Mouse (Mus musculus) adrenal gland, adult (tissue): ENCODE results near the gene Tigd3.

Experiments used
- DNase-seq, 2 experiments: peaks; one replicate each; pipeline ENCODE4 v3.0.0; 2022 to 2023; ENCODE audit warnings: low spot score in 1 of 2; ENCODE audit not compliant: inconsistent age in 2 of 2

Gene Tigd3

GRCm38 (mm10) chr19:5878362-5878722 lies 15.6 kb downstream of the Tigd3 start:
- peak in 1 of 2 experiments; percentile 88 for DNase-seq

GRCm38 (mm10) chr19:5877618-5878361 lies 16.2 kb downstream of the Tigd3 start, which contains the start of gene Slc25a45:
TSS of gene Slc25a45 (plus strand) at chr19:5877808.
- peak; percentile 89 to 96 for DNase-seq

DNA sequence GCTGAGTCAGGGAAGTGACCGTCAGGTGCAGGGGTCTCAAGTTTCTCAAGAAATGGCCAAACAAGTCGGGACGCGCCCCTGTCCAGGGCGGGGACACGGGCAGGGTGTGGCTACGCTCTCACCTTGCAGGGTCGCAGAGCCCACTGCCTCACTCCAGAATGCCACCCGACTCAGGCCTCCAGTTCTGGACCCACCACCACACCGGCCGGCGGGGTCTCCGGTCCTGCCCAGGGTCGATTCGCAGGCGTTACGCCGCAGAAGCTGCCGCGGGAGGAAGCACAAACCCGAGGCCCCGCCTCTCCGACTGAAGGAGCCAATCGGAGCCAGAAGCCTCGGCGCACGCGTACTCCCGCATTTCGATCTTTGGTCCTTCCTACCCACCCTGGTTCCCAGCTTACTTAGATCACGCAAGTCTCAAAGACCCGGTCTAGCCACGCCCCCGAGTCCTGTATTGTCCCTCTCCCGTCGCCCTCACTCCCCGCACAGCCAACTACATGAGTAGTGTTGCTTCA lies 18.9 kb downstream of the Tigd3 start, which contains the start of gene Frmd8:
Gene Frmd8 (minus strand): TSS at position 306 of the 512 bp plus-strand sequence.
- DNase-seq = peak; percentile 95 to 98

GRCm38 (mm10) chr19:5874391-5874968 lies 19.5 kb downstream of the Tigd3 start:
- peak in 1 of 2 experiments; percentile 61 for DNase-seq

GRCm38 (mm10) chr19:5872931-5873556 lies 20.9 kb downstream of the Tigd3 start:
- DNase-seq = no peak

DNA sequence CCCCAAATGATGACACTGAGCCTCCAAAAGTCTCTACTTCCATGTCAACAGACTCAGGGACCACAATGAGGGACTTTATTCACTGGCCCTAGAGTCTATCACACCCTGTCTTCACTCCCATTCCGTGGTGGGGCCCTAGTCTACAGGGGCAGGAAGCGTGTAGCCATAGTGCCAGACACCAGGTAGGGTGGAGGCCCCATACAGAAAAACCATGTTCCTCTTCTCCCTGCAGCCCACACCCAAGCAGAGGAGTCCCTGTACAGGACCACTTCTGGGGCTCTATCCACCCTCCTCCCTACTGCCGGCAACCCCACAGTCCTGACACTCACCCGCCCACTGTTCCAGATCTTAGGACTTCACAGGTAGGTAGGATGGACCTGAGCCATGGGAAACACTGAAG lies 21.4 kb downstream of the Tigd3 start:
- peak in 1 of 2 experiments; percentile 33 for DNase-seq

DNA sequence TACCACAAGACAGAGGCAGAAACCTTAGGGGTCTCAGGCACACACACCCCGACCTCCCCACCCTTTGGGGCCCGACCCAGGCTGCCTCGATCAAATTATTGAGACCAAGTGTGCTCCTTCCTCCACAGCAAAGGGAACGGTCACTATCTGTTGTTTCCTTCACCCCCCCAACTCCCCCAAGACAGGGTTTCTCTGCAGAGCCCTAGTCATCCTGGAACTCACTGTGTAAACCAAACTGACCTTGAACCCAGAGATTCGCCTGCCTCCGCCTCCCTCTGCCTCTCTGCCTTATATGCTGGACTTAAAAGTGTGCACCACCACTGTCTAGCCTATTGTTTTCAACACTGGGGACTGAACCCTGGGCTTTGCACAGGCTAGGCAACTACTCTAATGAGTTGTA lies 22.3 kb downstream of the Tigd3 start:
- DNase-seq = peak in 1 of 2 experiments; percentile 37

GRCm38 (mm10) chr19:5871273-5871672 lies 22.7 kb downstream of the Tigd3 start:
- DNase-seq = peak; percentile 27 to 38

- DNase-seq = peak; percentile 66 to 86
Observed at GRCm38 (mm10) chr19:5868096-5868495, 25.9 kb downstream of the Tigd3 start.

GRCm38 (mm10) chr19:5864710-5865398 lies 29.1 kb downstream of the Tigd3 start:
- peak in 1 of 2 experiments; percentile 26 for DNase-seq

- peak; percentile 58 to 80 for DNase-seq
Observed at GRCm38 (mm10) chr19:5863776-5864175, 30.2 kb downstream of the Tigd3 start.

GRCm38 (mm10) chr19:5862335-5863085 lies 31.4 kb downstream of the Tigd3 start:
- peak in 1 of 2 experiments; percentile 31 for DNase-seq

DNA sequence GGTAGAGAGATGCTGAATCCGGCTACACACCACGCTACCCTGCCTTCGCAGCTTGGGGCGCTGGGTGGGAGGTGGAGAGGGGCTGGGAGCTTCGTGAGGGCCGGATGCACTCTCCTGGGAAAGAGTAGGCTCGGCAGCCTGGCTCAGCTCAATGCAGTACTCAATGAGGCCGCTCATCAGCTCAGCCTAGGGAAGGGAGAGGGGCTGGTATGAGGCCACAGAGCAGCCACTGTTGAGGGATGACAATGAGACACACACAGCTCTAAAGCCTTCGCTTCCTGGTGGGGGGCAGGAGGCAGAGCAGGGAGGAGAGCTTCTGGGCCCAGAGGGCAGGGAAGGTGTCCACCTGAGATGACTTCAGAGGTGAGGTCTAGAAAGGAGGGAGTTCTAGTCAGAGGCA lies 37.3 kb downstream of the Tigd3 start:
- peak in 1 of 2 experiments; percentile 17 for DNase-seq

- no peak for DNase-seq
Observed at GRCm38 (mm10) chr19:5852035-5852722, 41.8 kb downstream of the Tigd3 start.

- DNase-seq = peak; percentile 71 to 82
Observed at GRCm38 (mm10) chr19:5851481-5851971, 42.4 kb downstream of the Tigd3 start.

DNA sequence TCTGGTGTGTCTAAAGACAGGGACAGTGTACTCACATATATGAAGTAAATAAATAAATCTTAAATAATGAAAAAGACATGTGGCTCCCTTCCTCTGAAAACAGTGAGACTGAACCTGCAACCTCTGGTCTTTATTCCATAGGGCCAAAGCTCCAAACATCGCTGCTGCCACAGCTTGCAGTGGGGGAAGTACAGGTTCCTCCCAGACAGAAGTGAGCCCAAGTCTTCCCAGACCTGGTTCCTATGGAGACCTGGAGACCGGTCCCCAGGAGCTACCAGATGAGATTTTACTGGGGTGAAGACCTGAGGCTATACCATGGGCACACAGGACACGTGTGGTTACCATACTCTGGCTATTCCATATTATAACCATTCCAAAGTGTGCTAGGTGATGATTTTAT lies 43.1 kb downstream of the Tigd3 start:
- DNase-seq = peak in 1 of 2 experiments; percentile 53

DNA sequence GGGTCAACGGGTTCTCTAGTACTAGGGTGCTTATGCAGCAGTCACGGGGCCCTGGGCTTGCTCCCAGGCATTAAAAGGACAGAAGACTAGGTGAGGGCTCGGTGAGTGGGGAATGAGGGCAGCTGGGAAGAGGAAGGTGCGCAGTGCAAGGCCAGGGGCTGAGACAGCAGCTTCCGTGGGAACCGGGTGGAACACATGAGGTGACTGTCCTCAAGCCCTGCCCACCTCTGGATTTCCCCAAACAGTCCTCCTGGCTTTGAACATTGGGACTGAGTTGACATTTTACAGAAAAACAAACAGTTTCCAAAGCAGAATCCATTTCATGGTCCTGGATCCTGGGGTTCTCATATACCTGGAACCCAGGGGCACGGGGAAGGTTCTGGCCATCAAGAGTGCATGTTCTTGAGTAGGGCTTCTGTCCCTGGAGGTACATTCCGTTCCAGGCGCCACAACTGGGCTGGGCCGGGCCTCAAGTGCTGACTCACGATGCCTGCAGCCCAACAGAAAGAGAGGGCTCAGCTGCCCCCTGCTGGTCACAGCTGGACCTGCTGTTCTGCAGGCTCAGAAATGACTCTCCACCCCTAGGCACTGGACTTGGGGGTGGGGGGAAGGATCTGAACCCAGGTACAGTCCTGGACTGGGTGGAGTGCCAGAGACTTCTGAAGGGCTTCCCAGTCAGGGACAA lies 44.0 kb downstream of the Tigd3 start:
- peak; percentile 96 to 98 for DNase-seq

- DNase-seq = peak; percentile 87 to 91
Observed at GRCm38 (mm10) chr19:5848826-5849672, 44.9 kb downstream of the Tigd3 start.
